Mouse (Mus musculus): Measurements from ENCODE around the gene Mbd5.
"Not testable (repeated sequence)": the region's sequence is repeated elsewhere in the genome, so short reads cannot be mapped to it uniquely, and the experiment has no call there.

The Mbd5 gene

DNA sequence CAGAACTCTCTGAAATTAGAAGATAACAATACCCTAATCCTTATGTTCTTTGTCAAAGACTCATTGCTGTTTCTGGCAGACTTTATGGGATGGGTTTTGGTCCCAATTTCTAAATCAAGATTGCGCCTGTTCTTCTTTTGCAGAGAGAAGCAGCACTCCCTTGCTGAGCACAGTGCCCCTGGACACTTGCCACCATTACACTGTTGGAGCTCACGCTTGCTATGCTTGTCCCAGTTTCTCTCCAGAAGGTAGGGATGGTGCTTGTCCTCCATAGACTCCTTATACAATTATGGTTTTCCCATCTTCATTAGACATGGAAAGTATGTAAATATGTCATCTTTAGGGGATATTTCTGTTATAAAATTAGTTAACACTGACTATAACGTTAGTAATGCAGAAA lies 220.5 kb downstream of the Mbd5 start:
- DNase-seq (ENCODE audit: low spot score in 2 of 2): no peak

DNA sequence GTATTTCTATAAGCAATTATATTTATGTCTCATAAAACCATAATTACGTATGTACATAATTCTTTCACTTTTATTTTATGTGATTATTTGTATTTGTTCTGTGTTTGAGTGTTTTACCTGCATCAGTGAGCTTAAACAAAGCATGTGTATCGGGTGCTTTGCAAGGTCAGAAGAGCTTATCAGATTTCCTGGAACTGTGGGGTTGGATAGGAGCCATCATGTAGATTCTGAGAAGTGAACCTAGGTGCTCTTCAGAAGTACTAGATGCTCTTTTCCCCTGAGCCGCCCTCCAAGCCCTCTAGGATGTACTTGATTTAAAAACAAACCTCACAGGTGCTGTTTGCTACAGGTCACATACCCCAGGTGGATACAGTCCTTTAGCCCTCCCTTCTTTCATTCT lies 227.7 kb downstream of the Mbd5 start:
- DNase-seq (ENCODE audit: low spot score in 2 of 2): no peak

DNA sequence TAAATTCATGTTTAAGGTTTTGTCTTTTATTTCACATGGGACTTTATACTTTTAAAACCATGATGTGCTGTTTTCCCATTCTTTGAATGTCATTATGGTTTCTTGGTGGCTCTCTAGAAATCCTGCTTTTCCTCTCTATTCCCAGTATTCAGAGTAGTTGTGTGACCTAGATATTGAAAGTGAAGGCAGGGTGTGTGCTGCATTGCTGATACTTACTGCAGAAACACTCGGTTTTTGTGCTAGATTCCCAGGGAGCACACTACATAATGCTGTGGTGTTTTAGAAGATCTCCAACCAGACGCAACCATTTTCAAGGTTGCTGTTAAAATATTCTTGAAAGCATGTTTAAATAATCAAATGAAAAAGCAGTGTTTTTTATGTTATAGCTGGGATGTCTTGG lies 241.7 kb downstream of the Mbd5 start:
- DNase-seq (ENCODE audit: low spot score in 2 of 2): no peak

DNA sequence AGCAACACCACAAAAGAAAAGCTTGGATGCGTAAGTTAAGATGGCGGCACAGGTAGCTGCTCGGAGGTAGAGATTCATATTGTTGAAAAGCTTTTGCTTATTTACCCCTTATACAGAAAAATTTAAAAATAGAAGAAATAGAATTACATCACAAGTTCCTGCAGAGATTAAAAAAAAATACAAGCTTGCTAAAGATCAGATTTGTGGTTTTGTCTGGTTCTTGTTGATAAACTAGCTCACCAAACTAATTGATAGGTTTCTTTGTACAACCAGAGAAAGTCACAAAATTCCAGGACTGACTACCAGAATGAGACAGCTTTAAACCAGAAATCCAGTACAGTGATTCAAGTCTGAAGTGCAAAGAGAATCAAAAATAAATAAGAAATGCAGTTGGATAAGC lies 242.4 kb downstream of the Mbd5 start:
- no peak for DNase-seq (ENCODE audit: low spot score in 2 of 2)

GRCm38 (mm10) chr2:49204081-49204480 lies 254.8 kb downstream of the Mbd5 start:
- no peak for DNase-seq (ENCODE audit: low spot score in 2 of 2)

DNA sequence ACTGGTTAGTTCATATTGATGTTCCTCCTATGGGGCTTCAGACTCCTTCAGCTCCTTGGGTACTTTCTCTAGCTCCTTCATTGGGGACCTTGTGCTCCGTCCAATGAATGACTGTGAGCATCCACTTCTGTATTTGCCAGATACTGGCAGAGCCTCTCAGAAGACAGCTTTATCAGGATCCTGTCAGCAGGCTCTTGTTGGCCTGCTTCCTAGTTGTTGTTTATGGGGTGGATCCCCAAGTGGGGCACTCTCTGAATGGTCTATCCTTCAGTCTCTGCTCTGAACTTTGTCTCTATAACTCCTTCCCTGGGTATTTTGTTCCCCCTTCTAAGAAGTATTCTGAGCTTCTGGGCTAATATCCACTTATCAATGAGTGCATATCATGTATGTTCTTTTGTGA lies 256.4 kb downstream of the Mbd5 start:
- not testable (repeated sequence) for DNase-seq (ENCODE audit: low spot score in 2 of 2)

DNA sequence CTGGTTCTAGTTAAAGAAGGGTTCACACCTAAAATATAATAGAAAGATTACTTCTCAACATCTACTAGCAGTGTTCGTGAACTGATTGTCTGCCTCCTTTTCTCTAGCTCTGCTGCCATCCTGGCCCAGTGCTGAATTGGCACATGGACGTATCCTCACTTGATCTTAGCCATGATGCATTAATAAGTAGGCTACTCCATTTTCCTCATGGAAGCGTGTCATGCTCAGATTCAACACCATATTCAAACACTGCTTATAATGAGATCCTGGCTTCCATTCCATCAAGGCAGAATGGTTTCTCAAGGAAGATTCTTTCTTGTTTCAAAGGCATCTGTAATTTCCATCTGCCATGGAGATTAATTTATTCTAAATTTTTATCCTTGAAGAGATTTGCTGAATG lies 260.0 kb downstream of the Mbd5 start:
- DNase-seq (ENCODE audit: low spot score in 2 of 2): no peak

DNA sequence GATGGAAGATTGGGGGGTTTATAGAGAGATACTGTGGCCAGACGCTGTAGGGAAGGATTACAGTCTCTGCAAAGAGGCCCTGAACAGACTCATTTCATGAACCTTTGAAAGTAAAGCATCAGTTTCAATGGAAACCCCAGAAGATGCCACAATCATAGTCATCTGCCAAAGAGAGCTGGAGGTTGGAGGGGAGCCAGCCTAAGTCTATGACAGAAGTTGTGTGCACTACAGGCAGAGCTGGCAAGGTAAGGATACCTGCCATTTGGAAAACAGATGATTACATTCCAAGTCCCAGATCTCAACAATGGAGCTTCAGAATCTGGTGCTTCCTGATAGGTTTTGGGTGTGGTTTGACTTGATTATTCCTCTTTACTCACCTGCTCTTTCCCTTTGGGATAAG lies 261.1 kb downstream of the Mbd5 start:
- DNase-seq (ENCODE audit: low spot score in 2 of 2): no peak

DNA sequence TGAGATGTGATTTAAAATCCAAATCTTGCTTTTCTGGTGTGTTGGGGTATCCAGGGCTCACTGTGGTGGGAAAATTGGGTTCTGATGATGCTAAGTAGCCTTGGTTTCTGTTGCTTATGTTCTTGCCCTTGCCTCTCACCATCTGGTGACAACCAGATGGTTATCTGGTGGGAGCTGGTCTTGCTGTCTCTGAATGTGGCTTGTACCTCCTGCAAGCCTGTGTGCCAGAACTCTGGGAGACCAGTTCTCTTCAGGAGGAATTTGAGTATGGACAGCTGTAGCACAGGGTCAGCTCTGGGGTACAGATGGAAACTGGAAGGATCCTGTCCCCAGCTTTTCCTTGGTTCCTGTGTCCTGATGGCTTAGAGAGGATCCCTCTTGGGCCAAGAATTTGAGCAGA lies 280.4 kb downstream of the Mbd5 start:
- no peak for DNase-seq (ENCODE audit: low spot score in 2 of 2)

DNA sequence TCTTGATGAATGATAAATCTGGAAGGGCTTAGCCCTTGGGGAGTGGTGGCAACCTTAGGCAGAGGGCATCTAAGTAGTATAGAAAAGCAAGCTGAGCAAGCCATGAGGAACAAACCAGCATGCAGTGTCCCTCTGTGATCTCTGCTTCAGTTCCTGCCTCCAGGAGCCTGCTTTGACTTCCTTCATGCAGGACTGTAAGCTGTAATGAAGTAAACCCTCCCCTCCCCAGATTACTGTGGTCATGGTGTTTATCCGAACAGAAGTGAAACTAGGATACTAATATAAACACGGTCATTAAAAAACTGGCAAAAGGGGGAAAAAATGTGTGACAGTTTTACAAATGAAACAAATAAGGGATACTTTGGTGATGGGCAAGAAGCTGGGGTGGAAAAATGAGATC lies 284.8 kb downstream of the Mbd5 start:
- no peak for DNase-seq (ENCODE audit: low spot score in 2 of 2)

GRCm38 (mm10) chr2:49241715-49242114 lies 292.4 kb downstream of the Mbd5 start:
- DNase-seq (ENCODE audit: low spot score in 2 of 2): no peak

GRCm38 (mm10) chr2:49264092-49264491 lies 314.8 kb downstream of the Mbd5 start:
- no peak for DNase-seq (ENCODE audit: low spot score in 2 of 2)

DNA sequence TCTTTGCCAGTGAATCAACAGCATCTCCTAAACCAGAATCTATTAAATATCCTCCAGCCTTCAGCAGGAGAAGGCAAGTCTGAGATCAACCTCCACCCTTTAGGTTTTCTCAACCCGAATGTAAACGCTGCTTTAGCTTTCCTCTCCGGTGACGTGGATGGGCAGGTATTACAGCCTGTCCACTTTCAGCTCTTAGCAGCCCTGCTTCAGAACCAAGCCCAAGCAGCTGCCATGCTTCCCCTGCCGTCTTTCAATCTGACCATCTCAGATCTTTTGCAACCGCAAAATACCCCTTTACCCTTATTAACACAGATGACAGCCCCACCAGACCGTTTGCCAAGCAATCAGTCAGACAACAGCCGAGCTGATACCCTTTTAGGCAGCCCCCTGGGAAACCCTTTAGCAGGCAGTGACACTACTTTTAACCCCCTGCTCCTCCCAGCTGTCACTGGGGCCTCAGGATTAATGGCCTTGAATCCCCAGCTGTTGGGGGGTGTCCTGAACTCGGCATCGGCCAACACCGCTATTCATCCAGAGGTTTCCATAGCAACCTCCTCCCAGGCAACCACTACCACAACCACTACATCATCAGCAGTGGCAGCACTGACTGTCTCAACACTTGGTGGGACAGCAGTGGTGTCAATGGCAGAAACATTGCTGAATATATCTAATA lies 323.1 kb downstream of the Mbd5 start:
- no peak for DNase-seq (ENCODE audit: low spot score in 2 of 2)

DNA sequence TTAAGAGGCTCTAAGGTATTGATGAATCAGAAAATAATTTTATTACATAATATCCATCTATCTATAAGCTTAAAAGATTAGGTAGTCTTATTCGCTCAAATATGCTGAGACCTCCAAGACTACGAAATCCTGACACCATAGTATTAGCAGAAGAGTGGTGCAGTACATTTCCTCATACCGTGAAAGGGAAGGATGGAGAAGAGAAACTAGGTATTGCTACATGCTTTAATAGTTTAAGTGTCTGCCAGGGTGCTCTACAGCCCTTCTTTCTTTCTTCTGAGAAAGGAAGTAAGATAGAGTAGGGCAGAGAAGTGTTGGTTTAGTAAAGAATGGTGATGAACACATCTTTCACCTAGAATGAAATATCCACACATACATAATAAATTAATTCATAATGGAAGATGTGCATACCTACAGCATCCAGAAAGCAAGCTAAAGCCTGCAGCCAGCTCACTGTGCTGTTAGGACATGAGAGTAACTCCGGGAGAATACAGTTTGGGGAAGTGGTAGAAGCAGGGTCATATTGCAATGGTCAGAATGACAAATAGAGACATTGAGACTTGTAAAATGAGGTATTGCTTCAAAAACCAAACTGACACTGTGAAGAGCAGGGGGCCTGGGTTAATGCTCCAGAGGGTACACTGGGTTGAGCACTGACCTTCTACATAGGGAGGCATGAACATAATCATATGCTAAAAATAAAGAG lies 326.9 kb downstream of the Mbd5 start:
- no peak for DNase-seq (ENCODE audit: low spot score in 2 of 2)

- no peak for DNase-seq (ENCODE audit: low spot score in 2 of 2)
These were observed 331.2 kb downstream of the Mbd5 start for GRCm38 (mm10) chr2:49280496-49280895.

DNA sequence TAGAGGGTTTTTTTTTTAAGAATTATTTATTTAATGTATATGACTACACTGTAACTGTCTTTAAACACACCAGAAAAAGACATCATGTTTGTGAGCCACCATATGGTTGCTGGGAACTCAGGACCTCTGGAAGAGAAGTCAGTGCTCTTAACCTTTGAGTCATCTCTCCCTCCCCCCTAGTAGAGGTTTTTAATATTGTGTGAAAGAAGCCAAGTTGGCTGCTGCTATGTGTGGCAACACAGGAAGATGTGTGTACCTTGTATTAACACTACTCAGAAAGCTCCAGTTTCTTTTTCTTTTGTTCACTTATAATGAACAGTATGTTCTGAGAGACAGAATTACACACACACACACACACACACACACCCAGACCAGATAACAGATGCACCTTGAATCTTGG lies 334.3 kb downstream of the Mbd5 start:
- DNase-seq (ENCODE audit: low spot score in 2 of 2): no peak

GRCm38 (mm10) chr2:49286965-49287364 lies 337.7 kb downstream of the Mbd5 start:
- no peak for DNase-seq (ENCODE audit: low spot score in 2 of 2)

- DNase-seq (ENCODE audit: low spot score in 2 of 2): no peak
These were observed 342.4 kb downstream of the Mbd5 start for GRCm38 (mm10) chr2:49291709-49292108.

DNA sequence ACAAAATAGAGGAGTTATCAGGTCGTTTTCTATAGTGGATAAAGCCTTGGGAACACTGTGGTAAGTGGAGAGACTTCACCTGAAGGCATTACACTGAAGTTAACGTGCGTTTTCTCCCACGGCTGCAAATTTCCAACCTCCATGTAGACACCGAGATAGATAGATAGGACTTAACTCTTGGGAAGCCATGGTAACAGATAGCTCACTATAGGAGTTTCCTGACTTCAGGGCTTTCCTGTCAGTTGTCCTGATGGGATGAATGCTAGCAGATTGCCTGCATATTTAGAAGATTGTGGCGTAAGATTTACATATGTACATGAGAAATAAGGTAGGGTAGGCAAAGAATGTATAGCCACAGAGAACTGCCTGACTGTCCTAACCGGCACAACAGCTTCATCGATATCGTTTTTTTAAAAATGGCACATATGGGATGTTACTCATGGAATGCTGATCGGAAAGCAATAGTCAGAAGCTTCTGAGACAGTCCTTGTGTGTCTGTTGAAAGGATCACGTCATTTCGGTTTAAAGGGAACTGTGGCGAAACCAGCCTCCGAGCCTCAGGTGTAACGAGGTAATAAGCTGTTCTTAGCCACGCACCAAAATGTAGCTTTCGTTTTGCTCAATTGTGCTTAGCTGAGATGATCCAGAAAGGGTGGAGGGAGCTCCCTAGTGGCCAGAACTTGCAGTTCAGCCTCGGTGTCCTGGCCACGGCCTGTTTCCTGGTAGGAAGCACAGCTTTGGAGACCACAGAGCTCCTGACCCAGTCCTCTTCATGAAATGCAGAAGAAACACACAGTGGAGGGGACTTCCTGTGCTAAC lies 363.5 kb downstream of the Mbd5 start:
- peak; percentile 74 to 83 for DNase-seq (ENCODE audit: low spot score in 2 of 2)

DNA sequence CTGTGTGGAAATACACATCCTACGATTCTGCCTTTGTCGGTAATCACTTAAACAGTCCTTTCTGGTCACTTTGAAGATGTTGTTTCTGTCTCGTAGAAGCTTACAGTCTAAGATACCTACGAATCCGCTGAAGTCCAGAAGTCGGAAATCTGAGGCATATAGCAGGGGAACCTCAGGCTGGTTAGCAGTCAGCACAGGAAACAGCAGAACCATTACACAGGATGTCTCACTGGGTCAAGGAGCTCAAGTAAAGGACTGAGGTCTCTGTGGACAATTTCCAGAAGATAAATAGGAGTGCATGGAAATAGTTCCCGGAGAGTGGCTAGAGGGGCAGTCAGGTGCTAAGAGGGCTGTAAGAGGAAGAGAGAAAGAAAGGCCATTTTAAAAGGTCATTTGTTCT lies 384.3 kb downstream of the Mbd5 start:
- DNase-seq (ENCODE audit: low spot score in 2 of 2): no peak

GRCm38 (mm10) chr2:49335267-49335666 lies 386.0 kb downstream of the Mbd5 start:
- no peak for DNase-seq (ENCODE audit: low spot score in 2 of 2)

DNA sequence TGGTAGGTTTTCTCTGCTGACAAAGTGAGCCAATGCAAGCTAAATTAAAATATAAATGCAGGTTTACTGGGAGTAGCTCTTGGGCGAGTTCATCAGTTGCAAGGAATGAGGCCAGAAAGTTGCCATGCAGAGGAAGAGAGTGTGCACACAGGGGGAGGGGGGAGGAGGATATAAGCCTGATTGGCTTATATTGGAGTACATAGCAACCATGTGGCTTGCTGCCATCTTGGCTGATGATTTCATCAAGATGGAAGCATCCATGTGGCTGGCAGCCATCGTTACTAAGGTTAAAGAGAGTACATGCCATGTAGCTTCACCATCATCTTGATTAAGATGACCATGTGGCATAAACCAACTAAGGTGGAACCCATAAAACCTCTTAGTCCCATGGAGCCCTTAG lies 395.0 kb downstream of the Mbd5 start:
- no peak for DNase-seq (ENCODE audit: low spot score in 2 of 2)

DNA sequence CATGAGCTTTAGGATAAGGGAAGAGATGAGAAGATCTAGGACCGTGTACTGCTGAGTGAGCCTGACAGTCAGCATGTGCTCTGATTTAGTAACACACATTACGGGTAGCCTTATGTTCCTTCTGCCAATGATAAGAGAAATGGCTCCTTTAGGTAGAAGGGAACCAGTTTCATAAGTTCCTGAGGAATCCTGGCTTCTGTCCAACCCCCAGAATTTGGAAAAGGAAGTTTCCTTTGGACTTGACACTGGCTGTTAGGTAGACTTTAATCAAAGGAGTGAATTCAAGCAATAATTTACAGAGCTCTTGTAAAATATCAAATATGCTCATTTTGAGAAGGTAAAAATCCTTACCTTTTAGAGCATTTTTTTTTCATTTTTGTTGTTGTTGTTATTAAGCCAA lies 396.5 kb downstream of the Mbd5 start:
- no peak for DNase-seq (ENCODE audit: low spot score in 2 of 2)

All from urinary bladder, adult 18-20 months (tissue).